Mouse (Mus musculus) frontal cortex, postnatal 14 days (tissue): ENCODE results near the gene Gm44805.

Experiments
- DNase-seq, 2 experiments: peaks; one replicate each; pipeline ENCODE4 v3.0.0; 2022; ENCODE audit warnings: low spot score in 2 of 2

Gene Gm44805

GRCm38 (mm10) chr7:19678901-19679300 lies 2.3 kb downstream of the Gm44805 start:
- DNase-seq = no peak

GRCm38 (mm10) chr7:19677872-19678271 lies 3.4 kb downstream of the Gm44805 start, which contains the start of gene Apoc2:
Apoc2 (minus strand) TSS chr7:19677941.
- DNase-seq = no peak

GRCm38 (mm10) chr7:19676662-19677061 lies 4.6 kb downstream of the Gm44805 start:
- DNase-seq = no peak

GRCm38 (mm10) chr7:19675824-19676223 lies 5.4 kb downstream of the Gm44805 start:
- no peak for DNase-seq

- no peak for DNase-seq
These were observed 8.0 kb downstream of the Gm44805 start for GRCm38 (mm10) chr7:19673083-19673699.

- DNase-seq = no peak
These were observed 9.7 kb downstream of the Gm44805 start for GRCm38 (mm10) chr7:19671511-19671910.

GRCm38 (mm10) chr7:19668947-19669721 lies 12.1 kb downstream of the Gm44805 start:
- DNase-seq = peak; percentile 89

- DNase-seq = no peak
These were observed 13.8 kb downstream of the Gm44805 start for GRCm38 (mm10) chr7:19667434-19667833.

- no peak for DNase-seq
These were observed 14.5 kb downstream of the Gm44805 start for GRCm38 (mm10) chr7:19666750-19667149.

GRCm38 (mm10) chr7:19664955-19665841 lies 16.0 kb downstream of the Gm44805 start, which contains the start of gene Clptm1:
Clptm1 (minus strand) TSS chr7:19665033.
- peak; percentile 95 to 96 for DNase-seq

- DNase-seq = no peak
These were observed 16.7 kb downstream of the Gm44805 start for GRCm38 (mm10) chr7:19664455-19664954.

GRCm38 (mm10) chr7:19663940-19664339 lies 17.3 kb downstream of the Gm44805 start:
- no peak for DNase-seq

- no peak for DNase-seq
These were observed 28.6 kb downstream of the Gm44805 start for GRCm38 (mm10) chr7:19652614-19653013.

GRCm38 (mm10) chr7:19651063-19651786 lies 30.0 kb downstream of the Gm44805 start:
- DNase-seq = no peak

GRCm38 (mm10) chr7:19641223-19641622 lies 40.0 kb downstream of the Gm44805 start:
- no peak for DNase-seq

GRCm38 (mm10) chr7:19635074-19635827 lies 46.0 kb downstream of the Gm44805 start:
- no peak for DNase-seq

GRCm38 (mm10) chr7:19634591-19634990 lies 46.6 kb downstream of the Gm44805 start:
- no peak for DNase-seq

- no peak for DNase-seq
These were observed 47.4 kb downstream of the Gm44805 start for GRCm38 (mm10) chr7:19633855-19634254.

- no peak for DNase-seq
These were observed 48.0 kb downstream of the Gm44805 start for GRCm38 (mm10) chr7:19633197-19633596.

- no peak for DNase-seq
These were observed 48.5 kb downstream of the Gm44805 start for GRCm38 (mm10) chr7:19632720-19633119.
